Mouse (Mus musculus) liver, embryonic 14.5 days (tissue): ENCODE measurements at regions not wholly inside any gene's neighbourhood (a gene's known extent, or its start where the extent isn't known, plus 50 kb on each side); places are given as distances from the start of the nearest gene placed in this dataset.

Experiments
- ATAC-seq: fragments of 200-750 bp; cut with Nextera tagmentation; 2 replicates; pipeline ENCODE4 v1.8.0; 2017; ENCODE audit warnings: moderate number of reproducible peaks, mild to moderate bottlenecking, moderate library complexity; ENCODE audit not compliant: insufficient read depth
- DNase-seq, 3 experiments: peaks; one replicate each; pipeline ENCODE4 v3.0.0-alpha.2; 2012 to 2013; ENCODE audit warnings: low read depth in 3 of 3, low spot score in 3 of 3
- H3K27ac ChIP-seq: fragments of 300-500 bp; sonication (generic); 2 replicates; pipeline ENCODE4 v1.5.1; 2014; ENCODE audit warnings: moderate library complexity, mild to moderate bottlenecking, control low read depth, inconsistent platforms
- H3K27me3 ChIP-seq: fragments of 300-500 bp; sonication (generic); 2 replicates; pipeline ENCODE4 v1.6.1; 2014; ENCODE audit warnings: mild to moderate bottlenecking, low read length, moderate library complexity; ENCODE audit not compliant: control insufficient read depth, insufficient read depth
- H3K36me3 ChIP-seq: fragments of 300-500 bp; sonication (generic); replicated peaks from 2 replicates; pipeline ENCODE4 v1.6.1; 2014; ENCODE audit warnings: low read depth; ENCODE audit not compliant: control insufficient read depth, insufficient read depth
- H3K4me1 ChIP-seq, 2 experiments: fragments of 200-500 bp in 1 of 2; fragments of 300-500 bp in 1 of 2; sonication (generic) in 1 of 2; replicated peaks; 2 replicates each; pipeline ENCODE4 v1.6.1; 2012 to 2014; ENCODE audit warnings: antibody characterized with exemption in 1 of 2, inconsistent platforms in 1 of 2, low read length in 1 of 2; ENCODE audit not compliant: control insufficient read depth in 2 of 2, insufficient read depth in 2 of 2
- H3K4me2 ChIP-seq: fragments of 300-500 bp; sonication (generic); 2 replicates; pipeline ENCODE4 v1.6.1; 2014; ENCODE audit warnings: low read depth, mild to moderate bottlenecking, control low read depth, moderate library complexity
- H3K4me3 ChIP-seq, 2 experiments: fragments of 200-500 bp in 1 of 2; fragments of 300-500 bp in 1 of 2; sonication (generic) in 1 of 2; 2 replicates each; pipeline ENCODE4 v1.5.1; 2012 to 2014; ENCODE audit warnings: low read depth in 2 of 2, low read length in 2 of 2, mild to moderate bottlenecking in 2 of 2, control low read depth in 1 of 2, inconsistent platforms in 1 of 2, moderate library complexity in 1 of 2; ENCODE audit not compliant: insufficient read depth in 1 of 2
- H3K9ac ChIP-seq: fragments of 300-500 bp; sonication (generic); replicated peaks from 2 replicates; pipeline ENCODE4 v1.6.1; 2014; ENCODE audit warnings: mild to moderate bottlenecking, control low read depth, moderate library complexity
- H3K9me3 ChIP-seq: fragments of 300-500 bp; sonication (generic); 2 replicates; pipeline ENCODE4 v1.6.1; 2016; ENCODE audit warnings: low read length, mixed read lengths; ENCODE audit not compliant: control insufficient read depth
- CTCF ChIP-seq: IDR thresholded peaks from 2 replicates; pipeline ENCODE4 v1.5.1; 2016; ENCODE audit warnings: antibody characterized with exemption, low read depth, control low read depth
- EP300 ChIP-seq: IDR thresholded peaks from 2 replicates; pipeline ENCODE4 v1.6.1; 2016; ENCODE audit warnings: antibody characterized with exemption, low read depth
- WGBS: fragments of 180-500 bp; shearing (Covaris S2); extraction: QIAGEN DNeasy Blood & Tissue Kit; methylation state at CpG from one replicate; pipeline ENCODE4 v1.1.7; 2014; ENCODE audit not compliant: insufficient replicate concordance; 5-methylcytosine and 5-hydroxymethylcytosine counted together

DNA sequence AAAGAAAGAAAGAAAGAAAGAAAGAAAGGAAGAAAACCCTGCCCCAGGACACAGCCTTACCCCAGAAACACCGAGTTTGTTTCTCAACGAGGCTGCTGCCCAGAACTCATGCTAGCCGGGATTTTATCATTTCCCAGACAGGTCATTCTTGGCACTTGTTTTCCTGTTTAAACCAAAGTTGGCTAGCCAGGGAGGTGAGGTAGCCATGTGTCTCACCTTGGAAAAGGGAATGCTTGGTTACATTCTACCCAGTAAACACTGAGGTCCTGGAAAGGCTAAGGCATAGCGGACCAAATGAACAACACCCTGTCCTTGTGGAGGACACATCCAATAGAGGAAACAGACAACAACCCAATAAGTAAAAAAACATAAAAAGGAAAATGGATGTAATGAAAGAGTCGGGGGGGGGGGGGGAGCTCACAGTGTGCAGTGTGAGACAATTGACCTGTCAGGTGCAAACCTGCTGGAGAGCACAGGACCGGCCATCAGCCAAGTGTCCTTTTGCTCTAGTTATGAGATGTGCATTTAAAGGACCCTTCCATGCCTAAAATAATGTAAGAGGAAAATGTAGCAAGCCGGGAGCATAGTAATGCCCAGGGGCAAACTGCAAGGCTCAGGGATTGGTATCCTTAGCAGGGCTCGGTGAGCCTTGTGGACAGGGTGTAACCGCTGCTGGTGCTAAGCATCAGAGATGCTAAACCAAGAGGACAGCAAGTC is 78.2 kb upstream of the Fzd7 start:
- Histone ChIP-seq H3K9me3 (no peaks in the 10 kb centered on the region), H3K27ac (no peak overlapping the region), H3K4me3 (no peak overlapping the region), H3K36me3 (no peaks in the 10 kb centered on the region), H3K4me2 (no peak overlapping the region), H3K27me3 (no peaks in the 10 kb centered on the region), H3K9ac (no peak overlapping the region), H3K4me1 (no peaks in the 10 kb centered on the region)
- TF ChIP-seq EP300 (no peak), CTCF (no peak)
- DNase-seq (no peak), ATAC-seq (no peak)
- 67% methylated on average over 9 of the region's 9 CpGs for WGBS

DNA sequence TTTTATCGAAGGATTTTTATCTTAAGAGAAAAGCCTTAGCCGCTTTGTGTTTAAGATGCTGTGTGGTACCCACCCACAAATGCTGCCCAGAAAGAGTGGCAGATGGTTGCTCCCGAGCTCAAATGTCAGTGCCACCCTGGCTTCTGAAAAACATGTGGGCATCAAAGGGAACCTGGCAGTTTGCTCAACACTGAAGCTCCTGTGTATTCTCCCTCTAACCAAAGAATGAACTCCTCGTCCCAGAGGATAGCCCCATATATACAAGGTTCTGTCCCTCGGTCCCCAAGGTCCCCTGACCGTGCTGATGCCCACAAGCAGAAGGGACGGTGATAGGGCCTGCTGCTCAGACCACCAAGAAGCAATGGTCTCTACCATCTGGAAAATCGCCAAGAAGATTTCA is 76.9 kb upstream of the Fzd7 start:
- ATAC-seq (no peak), DNase-seq (no peak)
- WGBS: 67% methylated on average over 8 of the region's 8 CpGs

DNA sequence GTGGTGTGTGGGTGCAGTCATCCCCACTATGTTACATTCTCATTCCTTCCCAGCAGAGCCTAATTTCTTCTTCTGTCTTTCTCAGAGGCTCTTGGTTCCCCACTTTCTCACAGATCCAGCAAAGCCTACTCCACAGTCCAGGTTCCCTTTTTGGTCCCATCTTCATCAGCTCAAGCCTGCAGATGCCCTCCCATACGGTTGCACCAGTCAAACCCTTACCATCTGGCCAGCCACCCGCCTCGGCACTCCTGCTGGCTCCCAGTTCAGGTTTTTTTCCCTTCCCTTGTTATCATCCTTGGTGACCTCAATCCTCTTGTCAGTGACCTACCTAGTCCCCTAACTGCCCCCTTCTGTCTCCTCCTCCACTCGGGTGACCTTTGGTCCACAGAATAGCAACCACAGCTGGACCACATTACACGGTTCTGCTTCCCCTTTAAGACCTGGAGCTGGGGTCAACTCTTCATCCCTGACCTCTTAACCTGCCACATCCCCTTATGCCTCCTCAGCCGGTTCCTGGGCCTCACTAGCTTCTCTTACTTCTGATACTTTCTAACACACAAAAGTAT is 75.4 kb upstream of the Fzd7 start:
- H3K4me2 ChIP-seq: no peak overlapping the region
- no peak for TF ChIP-seq CTCF
- TF ChIP-seq EP300: no peak
- no peak overlapping the region for H3K27ac ChIP-seq
- WGBS: 44% methylated on average over 6 of the region's 6 CpGs
- no peak for DNase-seq
- no peak overlapping the region for H3K9ac ChIP-seq
- H3K9me3 ChIP-seq: no peaks in the 10 kb centered on the region
- H3K27me3 ChIP-seq: no peaks in the 10 kb centered on the region
- no peak for ATAC-seq
- H3K4me3 ChIP-seq: no peak overlapping the region
- H3K4me1 ChIP-seq: no peaks in the 10 kb centered on the region
- H3K36me3 ChIP-seq: no peaks in the 10 kb centered on the region

More for the DNA sequence above, 76.9 kb upstream of the Fzd7 start:
- H3K36me3 ChIP-seq: no peaks in the 10 kb centered on the region
- H3K4me2 ChIP-seq: no peak overlapping the region
- no peak overlapping the region for H3K4me3 ChIP-seq
- no peak for TF ChIP-seq EP300
- no peak for TF ChIP-seq CTCF
- H3K27ac ChIP-seq: no peak overlapping the region
- no peaks in the 10 kb centered on the region for H3K27me3 ChIP-seq
- no peaks in the 10 kb centered on the region for H3K4me1 ChIP-seq
- H3K9me3 ChIP-seq: no peaks in the 10 kb centered on the region
- no peak overlapping the region for H3K9ac ChIP-seq

DNA sequence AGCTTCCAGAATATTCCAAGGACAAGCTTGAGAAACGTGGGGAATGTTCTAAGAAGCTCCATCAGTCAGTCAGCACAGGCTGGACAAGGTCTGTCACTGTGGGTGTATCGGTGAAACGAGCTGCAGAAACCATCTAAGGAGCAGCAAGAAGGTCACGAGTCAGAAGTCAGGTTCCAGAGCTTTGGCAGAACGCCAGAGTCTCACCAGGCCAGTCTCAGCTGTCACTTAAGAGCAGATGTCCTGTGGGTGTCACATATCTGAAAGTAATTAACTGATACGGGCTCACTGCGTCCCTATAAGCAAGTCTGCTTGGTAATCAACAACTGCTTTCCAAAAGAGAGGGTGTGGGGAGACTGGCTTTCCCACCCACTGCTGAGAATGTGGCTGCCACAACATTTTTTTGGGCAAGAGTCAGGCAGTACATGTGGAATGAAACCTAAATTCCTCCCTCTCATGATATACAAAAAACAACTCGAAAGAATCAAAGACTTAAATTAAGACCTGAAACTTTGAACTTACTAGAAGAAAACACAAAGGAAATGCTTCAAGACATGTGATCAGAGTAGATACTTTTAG is 72.6 kb upstream of the Fzd7 start:
- WGBS: 28% methylated on average over 8 of the region's 8 CpGs

DNA sequence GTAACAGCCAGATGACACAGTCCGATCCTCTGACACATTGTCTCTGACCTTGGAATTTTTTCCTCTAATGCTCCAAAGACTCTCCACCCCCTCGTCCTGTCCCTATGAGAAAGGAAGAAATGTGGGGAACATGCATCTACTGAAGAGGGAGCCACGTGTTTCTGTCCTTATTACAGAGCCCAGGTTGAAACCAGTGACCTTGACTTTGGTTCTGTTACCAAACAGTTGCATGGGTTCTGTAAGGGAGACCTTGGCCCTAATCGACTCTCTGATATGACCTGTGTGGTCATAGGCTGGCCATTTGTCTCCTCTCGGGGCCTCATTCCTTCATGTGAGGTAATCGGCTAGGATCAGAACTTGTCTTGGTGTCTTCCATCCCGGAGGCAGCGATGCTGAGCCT is 69.0 kb upstream of the Fzd7 start:
- no peak for ATAC-seq
- peaks cover 0 to 4% of the 10 kb centered on the region in 2 experiments; a peak in 1 of 4 replicates for H3K4me1 ChIP-seq
- 59% methylated on average over 8 of the region's 8 CpGs for WGBS

More for the DNA sequence above, 72.6 kb upstream of the Fzd7 start:
- no peak overlapping the region for H3K4me3 ChIP-seq
- peaks cover 0 to 2% of the 10 kb centered on the region in 2 experiments; a peak in 1 of 4 replicates for H3K4me1 ChIP-seq
- no peak overlapping the region for H3K9ac ChIP-seq
- H3K27me3 ChIP-seq: no peaks in the 10 kb centered on the region
- no peak for TF ChIP-seq CTCF
- no peaks in the 10 kb centered on the region for H3K36me3 ChIP-seq
- H3K9me3 ChIP-seq: no peaks in the 10 kb centered on the region
- no peak for ATAC-seq
- H3K4me2 ChIP-seq: no peak overlapping the region
- H3K27ac ChIP-seq: no peak overlapping the region
- no peak for DNase-seq

More for the DNA sequence above, 69.0 kb upstream of the Fzd7 start:
- no peaks in the 10 kb centered on the region for H3K9me3 ChIP-seq
- H3K27ac ChIP-seq: no peak overlapping the region
- H3K4me3 ChIP-seq: no peak overlapping the region
- no peak for DNase-seq
- no peak for TF ChIP-seq CTCF
- no peak for TF ChIP-seq EP300
- H3K9ac ChIP-seq: no peak overlapping the region
- no peaks in the 10 kb centered on the region for H3K27me3 ChIP-seq
- H3K4me2 ChIP-seq: no peak overlapping the region
- H3K36me3 ChIP-seq: no peaks in the 10 kb centered on the region
